10 mouse cellular contexts compared by ENCODE assay signal in the genomic region with DNA sequence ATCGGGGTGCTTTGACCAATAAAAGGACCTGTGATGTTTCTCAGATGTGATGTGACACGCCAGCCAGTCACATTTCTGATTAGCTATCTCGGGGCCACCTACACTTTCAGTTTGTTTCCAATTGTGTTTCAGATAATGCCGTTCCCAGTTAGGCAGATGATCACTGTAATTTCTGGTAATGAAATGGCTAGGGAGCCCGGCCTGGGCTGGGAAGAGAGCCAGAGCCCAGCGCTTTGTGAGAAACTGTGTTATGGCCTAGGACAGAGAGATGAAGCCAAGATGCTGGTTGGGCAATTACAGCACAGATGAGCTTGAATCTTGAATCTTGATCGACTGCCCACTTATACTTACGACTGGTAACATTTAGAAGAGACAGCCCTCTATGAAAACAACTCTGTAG.
DNase-seq lines count a peak whose midpoint lies in the region; ATAC-seq and TF ChIP-seq lines count a peak whose summit lies in the region.
"Had no signal": no experiment of that assay in that cellular context is flagged by ENCODE, and none has a peak within 500 bp of the region (broad histone marks: within the 10 kb centered on the region; RNA-seq: fewer than 3 reads in every experiment).

No protein-coding gene starts in this region.

- no peak for TF ChIP-seq CTCF in forebrain, postnatal 0 days (IDR thresholded peaks at IDR 0.05; ENCODE audit: low read depth)
- no peak for TF ChIP-seq CTCF in stomach, postnatal 0 days (IDR thresholded peaks at IDR 0.05; ENCODE audit: low read depth)

- intact Hi-C loops in gastrocnemius, postnatal 36 days (cut with DNase I), result loop anchor here (1.0 kb wide), 1 partner anchor 11 kb away; no protein-coding TSS in a partner anchor

- no peaks in the 10 kb centered on the region for H3K36me3 ChIP-seq in forebrain, postnatal 0 days (ENCODE audit: insufficient read depth)
- H3K36me3 ChIP-seq in forebrain, embryonic 12.5 days (replicated peaks), result no peaks in the 10 kb centered on the region
- no peaks in the 10 kb centered on the region for H3K36me3 ChIP-seq in stomach, postnatal 0 days (ENCODE audit: control insufficient read depth, insufficient read depth, low read length)

- H3K9ac ChIP-seq in forebrain, postnatal 0 days, result no peak overlapping the region
- no peak overlapping the region for H3K9ac ChIP-seq in forebrain, embryonic 12.5 days
- no peak overlapping the region for H3K9ac ChIP-seq in stomach, postnatal 0 days (ENCODE audit: low read length)

- TF ChIP-seq EP300 in stomach, postnatal 0 days (optimal IDR thresholded peaks at IDR 0.05), result no peak

- no peak overlapping the region for H3K4me2 ChIP-seq in forebrain, postnatal 0 days (ENCODE audit: low read depth)
- H3K4me2 ChIP-seq in forebrain, embryonic 12.5 days, result no peak overlapping the region
- no peak overlapping the region for H3K4me2 ChIP-seq in stomach, postnatal 0 days (replicated peaks; ENCODE audit: low read depth)

- WGBS in forebrain, postnatal 0 days, result 41% methylated on average over 8 of the region's 8 CpGs
- WGBS in forebrain, embryonic 12.5 days, result 90% methylated on average over 8 of the region's 8 CpGs
- 80% methylated on average over 8 of the region's 8 CpGs for WGBS in stomach, postnatal 0 days

- H3K9me3 ChIP-seq in forebrain, postnatal 0 days (ENCODE audit: low read length), result no peaks in the 10 kb centered on the region
- H3K9me3 ChIP-seq in forebrain, embryonic 12.5 days, result no peaks in the 10 kb centered on the region
- no peaks in the 10 kb centered on the region for H3K9me3 ChIP-seq in stomach, postnatal 0 days (ENCODE audit: control insufficient read depth, low read length)

- H3K4me1 ChIP-seq in forebrain, postnatal 0 days (ENCODE audit: insufficient read depth), result peaks cover 11% of the 10 kb centered on the region; the same call in 1 of the 2 replicates
- H3K4me1 ChIP-seq in forebrain, embryonic 12.5 days, result peaks cover 30% of the 10 kb centered on the region
- no peaks in the 10 kb centered on the region; the same call in 1 of the 2 replicates for H3K4me1 ChIP-seq in stomach, postnatal 0 days (replicated peaks; ENCODE audit: control insufficient read depth, insufficient read depth)

- ATAC-seq in forebrain, postnatal 0 days, result peak; percentile 17; the same call in 1 of the 2 replicates
- no peak for ATAC-seq in forebrain, embryonic 12.5 days (ENCODE audit: low FRiP score)
- no peak for ATAC-seq in stomach, postnatal 0 days (ENCODE audit: low FRiP score, low TSS enrichment)
- ATAC-seq: CD4-positive, CD25-positive, alpha-beta regulatory T cell, adult 4 months had no signal

- H3K27me3 ChIP-seq in forebrain, postnatal 0 days (ENCODE audit: insufficient read depth, low read length), result no peaks in the 10 kb centered on the region
- H3K27me3 ChIP-seq in forebrain, embryonic 12.5 days, result no peaks in the 10 kb centered on the region
- no peaks in the 10 kb centered on the region for H3K27me3 ChIP-seq in stomach, postnatal 0 days (ENCODE audit: control insufficient read depth, insufficient read depth, low read length)

- peak; percentile 62 for DNase-seq in forebrain, postnatal 0 days
- peak; percentile 91 for DNase-seq in Muller cell, postnatal 12 days (ENCODE audit: inconsistent ontology term)
- DNase-seq in cerebellum, adult 18-20 months, result peak; percentile 74
- peak; percentile 48 to 57 for DNase-seq in gastrocnemius, postnatal 36 days
- DNase-seq in stomach, postnatal 0 days (ENCODE audit: low spot score), result no peak
- DNase-seq in thymus, adult 18-20 months, result no peak
- DNase-seq in retina, embryonic 14.5 days (ENCODE audit: low spot score), result no peak

- peak overlapping the region; percentile 31; the same call in 1 of the 2 replicates for H3K27ac ChIP-seq in forebrain, postnatal 0 days (ENCODE audit: low read depth, low read length)
- no peak overlapping the region for H3K27ac ChIP-seq in forebrain, embryonic 12.5 days
- H3K27ac ChIP-seq in stomach, postnatal 0 days (replicated peaks), result no peak overlapping the region

- H3K4me3 ChIP-seq in forebrain, postnatal 0 days (ENCODE audit: low read depth, low read length), result no peak overlapping the region
- no peak overlapping the region for H3K4me3 ChIP-seq in forebrain, embryonic 12.5 days (replicated peaks)
- H3K4me3 ChIP-seq in stomach, postnatal 0 days (ENCODE audit: low read depth, low read length), result no peak overlapping the region
- H3K4me3 ChIP-seq: myocyte had no signal

Comparison
In these comparisons a context has a peak if more than half of its experiments do, and no peak if none do; other contexts are left out.
1. DNase-seq: peak in forebrain, postnatal 0 days (single experiment), Muller cell, postnatal 12 days (single experiment), cerebellum, adult 18-20 months (2 of 2) and gastrocnemius, postnatal 36 days (2 of 2); none in stomach, postnatal 0 days (single experiment), thymus, adult 18-20 months (0 of 2) and retina, embryonic 14.5 days (single experiment).